Comparison of ENCODE assay signal across 8 mouse cellular contexts in genomic region chr11:120269498-120270104, GRCm38 (mm10). TPM values are rescaled to one million over a fixed set of nuclear protein-coding genes. Genes with fewer than 3 reads are reported as not detected.
DNase-seq lines count a peak whose midpoint lies in the region; ATAC-seq lines count a peak whose summit lies in the region.

No protein-coding gene starts in this region.

- peak overlapping the region; percentile 35; the same call in 1 of the 2 replicates for H3K9ac ChIP-seq in kidney, embryonic 14.5 days (ENCODE audit: low read depth, low read length)
- peak overlapping the region; percentile 35; the same call in 1 of the 2 replicates for H3K9ac ChIP-seq in liver, embryonic 12.5 days

- no peak overlapping the region for H3K4me2 ChIP-seq in kidney, embryonic 14.5 days (replicated peaks; ENCODE audit: low read depth, low read length)
- H3K4me2 ChIP-seq in liver, embryonic 12.5 days = 0 out of 2 replicates have a peak overlapping the region, but pooled peaks have one; percentile 16

- H3K27ac ChIP-seq in kidney, embryonic 14.5 days (ENCODE audit: low read depth, low read length) = no peak overlapping the region
- H3K27ac ChIP-seq in liver, embryonic 12.5 days = peak overlapping the region; percentile 25; the same call in 1 of the 2 replicates

- no peak overlapping the region for H3K4me3 ChIP-seq in kidney, embryonic 14.5 days (ENCODE audit: low read length)
- H3K4me3 ChIP-seq in liver, embryonic 12.5 days = no peak overlapping the region

- ATAC-seq in kidney, embryonic 14.5 days (ENCODE audit: low FRiP score, low TSS enrichment) = peak; percentile 25; the same call in 1 of the 2 replicates
- peak; percentile 72 for ATAC-seq in liver, embryonic 12.5 days
- no peak for ATAC-seq in activated CD4-positive, CD25-positive, alpha-beta regulatory T cell, adult 4 months

- no peak for DNase-seq in kidney, postnatal 14 days
- DNase-seq in ZHBTc4 (ENCODE audit: low read depth, low spot score) = peak; percentile 47
- DNase-seq in gastrocnemius, postnatal 14 days = peak; percentile 50
- DNase-seq in testis, postnatal 10 days (ENCODE audit: low spot score) = no peak
- DNase-seq in adrenal gland, postnatal 25 days = no peak

- peaks cover 22% of the 10 kb centered on the region for H3K4me1 ChIP-seq in kidney, embryonic 14.5 days (ENCODE audit: control insufficient read depth, insufficient read depth, low read length)
- H3K4me1 ChIP-seq in liver, embryonic 12.5 days = peaks cover 30% of the 10 kb centered on the region

- H3K9me3 ChIP-seq in kidney, embryonic 14.5 days (ENCODE audit: control insufficient read depth, low read length) = no peaks in the 10 kb centered on the region
- no peaks in the 10 kb centered on the region for H3K9me3 ChIP-seq in liver, embryonic 12.5 days (replicated peaks)

- 33% methylated on average over 8 of the region's 8 CpGs for WGBS in kidney, embryonic 14.5 days
- 62% methylated on average over 8 of the region's 8 CpGs for WGBS in liver, embryonic 12.5 days (ENCODE audit: insufficient replicate concordance)

- no peaks in the 10 kb centered on the region for H3K27me3 ChIP-seq in kidney, embryonic 14.5 days (ENCODE audit: control insufficient read depth, insufficient read depth, low read length)
- 0 out of 2 replicates have a peak, but pooled peaks cover 4% of the 10 kb centered on the region for H3K27me3 ChIP-seq in liver, embryonic 12.5 days (replicated peaks)

- intact Hi-C loops in gastrocnemius, postnatal 14 days (cut with DNase I; ENCODE audit: low total_unique reads) = loop anchor here (5.0 kb wide), 1 partner anchor 33 kb away; no protein-coding TSS in a partner anchor

- H3K36me3 ChIP-seq in kidney, embryonic 14.5 days (ENCODE audit: control insufficient read depth, insufficient read depth, low read length) = peaks cover 47% of the 10 kb centered on the region
- H3K36me3 ChIP-seq in liver, embryonic 12.5 days = peaks cover 37% of the 10 kb centered on the region

RNA-seq across cellular contexts. Expression of gene Bahcc1, which starts 36.9 kb away (rescaled TPM):
- polyA plus RNA-seq in kidney, embryonic 14.5 days (2014; fragmentation: Nextera tagmentation; extraction: Ambion mirVana) = 20.3 and 27.2 TPM in 2 replicates
- 1 to 10 TPM; 3.4 to 8.1 TPM for total RNA-seq in gastrocnemius, postnatal 14 days (2021)
- 3.0 and 3.5 TPM in 2 replicates for polyA plus RNA-seq in liver, embryonic 12.5 days (2016; fragmentation: Nextera tagmentation; extraction: Ambion mirVana)
- total RNA-seq in adrenal gland, postnatal 25 days (2021) = 23.8 and 25.8 TPM in 2 replicates
- not detected for polyA plus RNA-seq in activated CD4-positive, CD25-positive, alpha-beta regulatory T cell, adult 4 months (2017; shearing (Covaris generic))

Comparison
In these comparisons a context has a peak if more than half of its experiments do, and no peak if none do; other contexts are left out.
1. DNase-seq: peak in ZHBTc4 (single experiment) and gastrocnemius, postnatal 14 days (single experiment); none in kidney, postnatal 14 days (single experiment), testis, postnatal 10 days (single experiment) and adrenal gland, postnatal 25 days (single experiment).